Mouse (Mus musculus) layer of hippocampus, adult 9-11 months (tissue): ENCODE data around the gene Ccdc60.

Experiments used
- DNase-seq: peaks from one replicate; pipeline ENCODE4 v3.0.0; 2022

Gene Ccdc60

GRCm38 (mm10) chr5:116269212-116270145, 19.3 kb downstream of the Ccdc60 start:
- no peak for DNase-seq

- DNase-seq, result no peak
Measured at GRCm38 (mm10) chr5:116262689-116263088, 26.1 kb downstream of the Ccdc60 start.

DNA sequence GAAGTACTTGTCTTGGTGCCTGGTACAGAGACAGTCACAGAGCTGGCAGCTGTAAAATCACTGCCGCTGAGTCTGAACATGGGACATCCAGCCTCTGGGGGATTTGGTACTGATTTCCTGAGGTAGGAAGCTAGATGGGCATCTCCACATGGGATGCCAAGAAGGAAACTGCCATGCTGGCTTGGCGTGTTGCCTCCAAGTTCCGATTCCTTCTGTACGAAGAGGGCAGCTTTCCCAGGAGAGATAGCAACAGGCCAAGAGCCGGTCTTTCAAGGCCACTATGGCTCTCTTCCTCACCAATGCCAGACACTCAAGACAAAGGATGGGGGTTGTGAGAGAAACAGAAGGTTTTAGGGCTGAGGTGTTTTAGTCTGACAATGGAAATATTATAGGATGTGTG, 26.8 kb downstream of the Ccdc60 start:
- DNase-seq, result no peak

GRCm38 (mm10) chr5:116260356-116260755, 28.4 kb downstream of the Ccdc60 start:
- no peak for DNase-seq

GRCm38 (mm10) chr5:116258321-116258860, 30.4 kb downstream of the Ccdc60 start:
- DNase-seq, result no peak

- DNase-seq, result no peak
Measured at GRCm38 (mm10) chr5:116253914-116254313, 34.9 kb downstream of the Ccdc60 start.

DNA sequence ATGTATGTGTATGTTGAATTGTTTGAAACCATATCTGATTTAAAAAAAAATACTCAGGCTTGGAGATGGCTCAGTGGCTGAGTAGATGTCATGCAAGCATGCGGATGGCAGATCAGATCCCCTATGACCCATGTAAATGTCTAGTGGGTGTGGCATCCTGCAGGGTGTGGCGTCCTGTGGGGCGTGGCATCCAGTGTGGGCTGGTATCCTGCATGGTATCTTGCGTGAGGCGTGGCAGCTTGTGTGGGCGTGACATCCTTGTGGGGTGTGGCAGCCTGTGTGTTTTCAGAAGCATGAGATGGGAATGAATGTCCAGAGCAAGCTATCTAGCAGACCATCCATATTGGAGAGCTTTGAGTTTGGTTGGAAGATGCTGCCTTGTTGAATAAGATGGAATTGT, 36.6 kb downstream of the Ccdc60 start:
- DNase-seq, result no peak

DNA sequence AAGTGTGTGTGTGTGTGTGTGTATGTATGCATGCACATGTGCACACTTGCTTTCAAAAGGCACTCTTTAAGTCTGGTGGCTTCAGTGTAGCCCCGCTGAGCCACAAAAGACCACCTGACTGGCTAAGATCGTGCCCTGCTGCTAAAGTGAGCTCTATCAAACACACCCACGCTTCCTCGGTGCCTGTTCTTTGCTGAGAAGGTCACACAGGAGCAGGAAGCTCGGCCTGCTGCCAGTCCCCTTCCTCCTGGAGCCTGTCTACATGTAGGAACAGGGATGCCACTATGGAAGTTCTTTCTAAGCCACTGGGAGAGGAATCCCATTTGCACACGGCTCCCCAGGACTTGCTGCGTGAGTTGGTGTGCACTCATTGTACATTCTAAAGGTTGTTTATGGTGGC, 42.1 kb downstream of the Ccdc60 start:
- DNase-seq, result no peak

DNA sequence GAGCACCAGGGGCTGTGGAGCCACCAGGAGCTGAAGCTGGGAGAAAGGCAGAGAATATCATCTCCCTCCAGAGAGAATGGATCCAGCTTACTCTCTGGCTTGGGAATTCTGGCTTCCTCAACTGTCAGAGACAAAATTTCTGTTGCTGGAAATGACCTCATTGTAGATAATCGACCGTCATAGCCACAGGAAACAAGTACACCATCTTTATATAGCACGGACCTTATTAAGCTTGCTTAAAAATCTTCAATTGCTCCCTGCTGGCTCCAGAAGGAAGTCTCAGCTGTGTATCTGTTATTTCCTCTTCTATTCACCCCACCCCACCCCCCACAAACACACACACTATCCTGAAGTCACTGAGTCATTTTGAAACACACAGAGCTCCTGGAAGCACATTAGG, 44.3 kb downstream of the Ccdc60 start:
- DNase-seq, result no peak

DNA sequence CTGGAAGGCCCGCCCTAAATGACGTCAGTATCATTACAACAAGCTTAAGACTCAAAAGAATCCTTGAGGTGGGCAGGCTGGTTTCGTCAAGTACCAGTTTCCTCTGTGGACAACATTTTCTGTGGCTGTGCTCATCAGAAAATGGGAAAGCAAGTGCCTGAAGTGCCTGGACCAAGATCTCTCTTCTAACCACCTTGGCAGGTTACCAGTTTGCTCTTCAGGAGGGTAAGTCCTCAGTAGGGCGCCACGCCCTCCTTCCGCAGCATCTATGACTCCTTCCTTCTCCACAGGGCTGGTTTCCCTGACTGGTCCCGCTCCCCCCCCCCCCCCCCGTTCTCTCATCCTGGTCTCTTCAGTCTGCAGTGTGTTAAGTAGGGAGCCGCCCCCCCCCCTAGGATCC, 45.2 kb downstream of the Ccdc60 start:
- DNase-seq, result no peak

GRCm38 (mm10) chr5:116231841-116232643, 56.7 kb downstream of the Ccdc60 start:
- DNase-seq, result peak; percentile 46

GRCm38 (mm10) chr5:116228414-116228813, 60.4 kb downstream of the Ccdc60 start:
- no peak for DNase-seq

DNA sequence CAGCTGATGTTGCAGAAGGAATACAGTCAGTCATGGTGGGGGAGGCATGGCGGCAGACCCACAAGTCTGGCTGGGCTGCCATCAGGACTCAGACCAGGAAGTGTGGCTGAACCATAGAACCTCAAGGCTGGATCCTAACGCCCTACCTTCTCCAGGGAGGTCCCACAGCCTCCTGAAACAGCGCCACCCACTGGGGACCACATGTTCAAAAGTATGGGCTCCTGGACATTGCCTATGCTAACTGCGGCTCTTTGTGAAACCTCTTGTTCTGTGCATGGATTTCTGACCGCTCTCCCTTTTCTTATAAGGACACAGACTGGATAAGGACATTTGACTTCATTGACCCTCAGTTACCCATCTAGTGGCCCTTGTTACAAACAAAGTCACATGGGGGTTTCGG, 64.8 kb downstream of the Ccdc60 start:
- no peak for DNase-seq

- DNase-seq, result no peak
Measured at GRCm38 (mm10) chr5:116221916-116222315, 66.9 kb downstream of the Ccdc60 start.

DNA sequence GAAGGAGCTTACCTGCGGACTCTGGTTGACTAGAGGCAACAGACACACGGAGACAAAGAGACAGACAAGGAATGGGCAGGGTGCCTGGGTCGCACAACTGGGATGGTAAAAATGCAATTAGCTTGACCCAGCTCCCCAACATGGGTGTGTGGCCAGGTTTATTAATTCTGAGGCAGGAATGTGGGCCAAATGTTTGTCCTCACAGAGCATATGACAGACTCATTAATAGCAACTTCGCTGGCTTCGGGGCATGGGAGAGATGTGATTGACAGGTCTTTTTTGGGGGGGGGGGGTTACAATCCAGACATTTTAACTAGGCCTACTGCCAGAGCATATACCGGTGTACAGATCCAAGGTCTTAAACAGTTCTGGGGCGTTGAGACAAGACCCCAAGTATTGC, 69.5 kb downstream of the Ccdc60 start:
- DNase-seq, result no peak

DNA sequence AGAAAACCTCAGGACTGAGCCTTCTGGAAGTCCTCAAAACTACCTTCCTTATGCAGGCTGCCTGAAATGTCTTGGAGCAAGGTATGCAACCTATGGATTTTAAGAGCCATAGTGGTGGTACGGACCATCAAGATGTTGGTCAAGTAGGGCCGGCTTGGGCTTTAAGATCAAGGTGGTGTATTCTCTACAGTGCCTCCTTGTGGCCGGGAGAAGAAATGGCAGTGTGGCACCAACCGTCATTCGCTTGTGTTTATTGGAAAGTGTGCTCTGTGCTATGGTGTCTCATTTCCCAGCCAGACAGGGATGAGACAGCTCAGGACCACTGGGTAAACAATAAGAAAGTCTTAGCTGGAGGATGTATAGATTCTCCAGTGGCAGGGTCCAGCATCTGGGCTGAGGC, 76.1 kb downstream of the Ccdc60 start:
- DNase-seq, result no peak

DNA sequence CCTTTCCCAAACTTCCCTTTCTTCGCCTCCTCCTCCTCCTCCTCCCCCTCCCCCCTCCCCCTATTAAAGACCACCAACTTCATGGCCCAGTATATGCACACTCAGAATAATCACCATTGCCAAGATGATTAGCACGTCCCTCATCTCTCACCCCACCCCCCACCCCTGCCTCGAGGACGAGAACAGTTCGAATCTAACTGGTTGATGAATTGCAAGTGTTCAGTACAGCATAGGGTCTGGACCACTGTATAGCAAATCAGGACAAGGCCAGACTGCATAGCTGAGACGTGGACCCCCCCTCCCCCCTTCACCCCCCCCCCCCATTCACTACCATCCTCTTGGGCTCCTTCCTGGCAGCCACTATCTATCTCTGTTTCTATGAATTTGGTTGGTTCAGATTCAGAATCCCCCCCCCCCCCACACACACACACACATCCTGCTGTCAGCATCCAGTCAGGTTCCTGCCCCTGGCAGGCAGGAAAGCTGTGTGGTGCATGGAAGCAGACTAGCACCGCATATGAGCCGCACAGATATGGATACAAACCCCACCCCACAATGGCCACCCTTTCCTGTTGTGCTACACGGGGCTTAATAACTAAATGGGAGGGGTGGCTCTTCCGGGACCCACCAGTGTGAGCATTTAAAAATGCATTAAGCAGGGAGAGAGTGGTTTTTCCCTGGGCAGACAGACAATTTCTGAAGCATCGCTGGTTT, 79.2 kb downstream of the Ccdc60 start:
- no peak for DNase-seq

DNA sequence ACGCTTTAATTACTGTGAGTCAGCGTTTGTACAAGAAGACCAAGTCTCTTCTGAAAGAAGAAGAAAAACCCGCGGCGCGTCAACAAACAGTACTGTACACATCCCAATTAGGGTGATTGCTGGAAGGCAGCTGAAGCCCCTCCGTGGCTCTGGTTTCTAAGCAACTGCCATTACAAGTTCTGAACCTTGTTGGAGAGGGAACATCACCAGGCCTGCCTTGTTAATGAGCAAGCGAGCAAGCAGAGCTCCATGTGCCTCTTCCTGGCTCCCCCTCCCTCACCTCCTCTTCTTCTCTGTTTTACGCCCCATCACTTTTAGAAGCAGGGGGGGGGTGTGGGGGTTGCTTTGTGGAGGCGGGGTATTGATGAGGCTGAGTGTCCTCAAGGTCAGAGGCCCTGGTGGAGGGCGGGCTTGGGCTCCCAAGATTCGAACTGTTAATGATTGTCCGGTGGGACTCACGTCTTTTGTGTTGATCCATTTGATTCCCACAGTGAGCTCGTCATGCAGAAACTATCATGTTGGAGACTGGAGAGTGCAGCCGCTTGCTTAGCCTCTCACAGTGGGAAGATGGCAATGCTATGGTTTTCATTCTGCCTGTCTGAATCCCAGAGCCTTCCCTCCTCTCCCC, 79.9 kb downstream of the Ccdc60 start:
- DNase-seq, result peak; percentile 65

DNA sequence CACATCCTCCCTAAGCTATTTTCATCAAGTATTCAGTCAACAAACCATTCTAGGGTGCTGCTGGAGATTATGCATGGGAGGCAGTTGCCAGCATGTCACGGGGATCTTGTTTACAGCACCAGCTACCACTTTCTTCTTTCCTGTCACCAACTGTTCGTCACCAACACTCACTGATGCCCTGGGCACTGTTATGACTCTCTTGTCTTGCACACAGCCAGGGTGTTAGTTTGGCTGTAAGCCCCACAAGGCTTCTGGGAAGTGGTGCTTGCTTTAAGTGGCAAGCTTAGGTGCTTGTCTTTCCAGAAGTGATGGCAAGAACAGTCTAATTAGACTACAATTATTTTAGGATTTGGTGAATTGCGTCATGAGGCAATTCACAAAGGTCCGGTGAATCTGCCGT, 86.1 kb downstream of the Ccdc60 start:
- no peak for DNase-seq

- DNase-seq, result no peak
Measured at GRCm38 (mm10) chr5:116194499-116194898, 94.3 kb downstream of the Ccdc60 start.

- DNase-seq, result no peak
Measured at GRCm38 (mm10) chr5:116192693-116193092, 96.1 kb downstream of the Ccdc60 start.

DNA sequence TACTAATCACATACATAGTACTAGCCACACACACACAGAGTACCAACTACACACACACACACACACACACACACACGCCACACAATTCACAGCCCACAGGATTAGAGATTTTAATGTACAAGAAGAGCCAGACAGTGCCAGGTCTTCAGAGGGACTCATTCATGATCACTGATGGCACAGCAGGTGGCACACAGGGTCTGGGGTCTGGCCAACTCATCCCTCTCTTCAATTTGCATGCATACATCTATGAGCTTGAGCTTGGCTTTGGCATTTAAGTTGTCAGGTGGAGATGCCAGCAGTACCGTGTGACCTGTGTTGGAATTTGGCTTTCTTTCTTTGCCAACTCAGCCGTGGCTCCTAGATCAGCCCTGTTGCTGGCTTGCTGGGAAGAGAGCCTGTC, 97.2 kb downstream of the Ccdc60 start:
- no peak for DNase-seq

DNA sequence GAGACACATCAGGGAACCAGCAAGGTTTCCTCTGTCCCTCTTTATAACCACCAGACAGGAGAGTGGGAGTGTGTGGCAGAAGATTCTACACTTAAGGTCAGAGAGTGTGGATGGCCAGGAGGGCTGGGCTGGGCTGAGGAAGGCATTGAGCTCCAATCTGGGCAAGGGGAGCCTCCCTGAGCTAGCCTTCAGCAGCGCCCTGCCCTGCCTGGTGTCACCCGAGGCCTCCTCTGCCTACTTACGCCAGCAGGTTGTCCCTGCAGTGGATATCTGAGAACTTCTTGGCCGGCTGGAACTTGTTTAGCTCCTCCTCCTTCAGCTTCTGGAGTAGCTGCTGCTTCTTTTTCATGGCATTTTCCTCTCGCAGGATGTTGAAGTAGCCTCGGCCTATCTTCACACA, 99.0 kb downstream of the Ccdc60 start:
- DNase-seq, result no peak
